Mouse (Mus musculus) ES-E14 (cell line): ENCODE results near the gene Rhebl1. TPM values are rescaled to one million over a fixed set of nuclear protein-coding genes. Genes with fewer than 3 reads are reported as not detected.

Experiments used
- DNase-seq: peaks from one replicate; pipeline ENCODE4 v3.0.0-alpha.2; 2013; ENCODE audit warnings: low read depth, low spot score
- H3K27ac ChIP-seq: 2 replicates; pipeline ENCODE4 v1.5.1; 2012; ENCODE audit warnings: low read depth, mild to moderate bottlenecking, low read length, moderate library complexity, mixed read lengths; ENCODE audit not compliant: poor library complexity, insufficient read depth, severe bottlenecking
- H3K36me3 ChIP-seq: 2 replicates; pipeline ENCODE4 v1.6.1; 2012; ENCODE audit warnings: mild to moderate bottlenecking, low read length, moderate library complexity, mixed read lengths; ENCODE audit not compliant: control insufficient read depth, poor library complexity, insufficient read depth, severe bottlenecking
- H3K4me1 ChIP-seq, 2 experiments: fragments of 150-350 bp in 1 of 2; sonication (generic) in 1 of 2; 2 replicates each; pipeline ENCODE4 v1.6.1; 2012; ENCODE audit warnings: low read length in 2 of 2, mild to moderate bottlenecking in 1 of 2, mixed read lengths in 1 of 2; ENCODE audit not compliant: control insufficient read depth in 2 of 2, insufficient read depth in 2 of 2, poor library complexity in 1 of 2
- H3K4me3 ChIP-seq, 2 experiments: fragments of 150-350 bp in 1 of 2; sonication (generic) in 1 of 2; 2 replicates each; pipeline ENCODE4 v1.5.1; 2012; ENCODE audit warnings: low read length in 2 of 2, low read depth in 1 of 2, mild to moderate bottlenecking in 1 of 2, mixed read lengths in 1 of 2; ENCODE audit not compliant: insufficient read depth in 1 of 2, poor library complexity in 1 of 2, severe bottlenecking in 1 of 2
- H3K9ac ChIP-seq: 2 replicates; pipeline ENCODE4 v1.6.1; 2012; ENCODE audit warnings: low read depth, mild to moderate bottlenecking, low read length, mixed read lengths; ENCODE audit not compliant: poor library complexity, insufficient read depth, severe bottlenecking
- H3K9me3 ChIP-seq: fragments of 150-350 bp; sonication (generic); 2 replicates; pipeline ENCODE4 v1.6.1; 2012; ENCODE audit warnings: low read depth, mild to moderate bottlenecking, low read length; ENCODE audit not compliant: control insufficient read depth, insufficient read depth
- CHD2 ChIP-seq: IDR thresholded peaks from 2 replicates; pipeline ENCODE4 v1.6.1; 2014; ENCODE audit warnings: mild to moderate bottlenecking, low read depth, low read length, inconsistent platforms
- HCFC1 ChIP-seq: IDR thresholded peaks from 2 replicates; pipeline ENCODE4 v1.6.1; 2012; ENCODE audit warnings: low read length, inconsistent platforms, borderline replicate concordance; ENCODE audit not compliant: insufficient read depth
- MAFK ChIP-seq: IDR thresholded peaks from 2 replicates; pipeline ENCODE4 v1.6.1; 2014; ENCODE audit warnings: mild to moderate bottlenecking, low read depth, low read length, inconsistent platforms; ENCODE audit not compliant: insufficient read depth
- ZC3H11A ChIP-seq: IDR thresholded peaks from 2 replicates; pipeline ENCODE4 v1.6.1; 2012; ENCODE audit warnings: low read depth, mild to moderate bottlenecking, inconsistent platforms, low read length, borderline replicate concordance
- ZNF384 ChIP-seq: IDR thresholded peaks from 2 replicates; pipeline ENCODE4 v1.6.1; 2012; ENCODE audit warnings: low read depth, low read length, inconsistent platforms
- in situ Hi-C, 2 experiments: fragments of 600-800 bp; cut with MboI; formaldehyde crosslinking; loops; one replicate each; pipeline ENCODE4 v1.15.1; 2025; ENCODE audit warnings: low sequenced_read_pairs in 2 of 2, inconsistent platforms in 1 of 2; ENCODE audit not compliant: unreplicated experiment in 2 of 2
- total RNA-seq: library from RNA; depleted of rRNA; stranded (reverse); fragments of 300-350 nt; gene quantifications from 2 replicates; pipeline ENCODE4 v1.2.3, GENCODE M21; 2012

The Rhebl1 gene
- total RNA-seq, 1 experiment: 48.2 TPM

DNA sequence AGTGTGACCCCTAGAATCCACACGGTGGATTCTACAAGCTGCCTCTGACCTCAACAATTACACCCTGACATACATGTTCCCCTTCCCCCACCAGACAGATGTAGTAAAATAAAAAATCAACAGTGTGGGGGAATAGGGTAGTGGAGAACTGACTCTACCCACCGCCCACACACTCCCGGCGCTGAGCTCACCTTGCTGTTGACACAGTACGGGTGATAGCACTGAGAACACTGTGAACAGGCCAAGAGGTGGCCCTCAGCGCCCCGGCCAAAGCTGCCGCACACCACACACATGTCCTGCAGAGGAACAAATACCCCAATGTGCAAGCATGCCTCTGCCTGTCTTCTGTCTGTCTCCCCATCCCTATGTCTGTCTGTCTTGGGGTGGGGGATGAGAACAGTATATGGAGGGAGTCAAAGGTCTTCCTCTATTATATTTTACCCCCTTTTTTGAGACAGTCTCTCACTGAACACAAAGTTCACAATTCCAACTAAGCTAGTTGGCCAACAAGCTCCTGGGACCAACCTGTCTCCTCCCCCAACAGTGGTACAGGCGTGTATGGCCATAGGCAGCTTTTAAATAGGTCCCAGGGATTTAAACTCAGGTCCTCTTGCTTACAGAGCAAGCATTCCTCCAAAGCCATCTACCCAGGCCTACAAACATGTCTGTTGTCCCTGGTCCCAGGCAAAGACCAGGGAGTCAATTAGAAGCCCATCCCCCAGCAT is 34.9 kb downstream of the Rhebl1 start:
- no peak for DNase-seq
- Histone ChIP-seq H3K9ac (no peak overlapping the region), H3K36me3 (peaks cover 95% of the 10 kb centered on the region), H3K9me3 (no peaks in the 10 kb centered on the region), H3K4me1 (no peaks in the 10 kb centered on the region), H3K27ac (no peak overlapping the region), H3K4me3 (no peak overlapping the region)
- in situ Hi-C loops: no loop called here
- TF ChIP-seq MAFK: no peak
- no peak for TF ChIP-seq ZNF384
- TF ChIP-seq HCFC1: no peak
- no peak for TF ChIP-seq ZC3H11A
- TF ChIP-seq CHD2: no peak

DNA sequence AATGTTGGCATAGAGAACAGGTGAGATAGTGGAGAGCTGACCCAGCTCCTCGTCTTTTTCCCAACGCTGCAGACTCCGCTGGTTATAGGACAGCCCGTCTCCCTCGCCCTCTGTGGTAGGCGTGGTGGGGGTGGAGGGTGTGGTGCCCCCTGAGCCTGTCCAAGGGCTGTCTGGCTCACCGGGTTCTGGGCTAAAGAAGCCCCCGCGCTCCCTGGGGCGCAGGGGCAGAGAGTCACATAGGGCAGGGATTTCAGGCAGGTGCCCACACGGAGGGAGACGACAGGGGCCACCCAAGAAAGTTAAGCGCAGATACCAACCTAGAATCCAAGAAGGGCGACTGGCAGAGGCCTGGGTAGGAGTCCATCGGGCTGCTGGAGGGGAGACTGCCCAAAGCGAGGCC is 40.1 kb downstream of the Rhebl1 start:
- in situ Hi-C loops: no loop called here
- no peaks in the 10 kb centered on the region; a peak in 1 of 4 replicates for H3K4me1 ChIP-seq

DNA sequence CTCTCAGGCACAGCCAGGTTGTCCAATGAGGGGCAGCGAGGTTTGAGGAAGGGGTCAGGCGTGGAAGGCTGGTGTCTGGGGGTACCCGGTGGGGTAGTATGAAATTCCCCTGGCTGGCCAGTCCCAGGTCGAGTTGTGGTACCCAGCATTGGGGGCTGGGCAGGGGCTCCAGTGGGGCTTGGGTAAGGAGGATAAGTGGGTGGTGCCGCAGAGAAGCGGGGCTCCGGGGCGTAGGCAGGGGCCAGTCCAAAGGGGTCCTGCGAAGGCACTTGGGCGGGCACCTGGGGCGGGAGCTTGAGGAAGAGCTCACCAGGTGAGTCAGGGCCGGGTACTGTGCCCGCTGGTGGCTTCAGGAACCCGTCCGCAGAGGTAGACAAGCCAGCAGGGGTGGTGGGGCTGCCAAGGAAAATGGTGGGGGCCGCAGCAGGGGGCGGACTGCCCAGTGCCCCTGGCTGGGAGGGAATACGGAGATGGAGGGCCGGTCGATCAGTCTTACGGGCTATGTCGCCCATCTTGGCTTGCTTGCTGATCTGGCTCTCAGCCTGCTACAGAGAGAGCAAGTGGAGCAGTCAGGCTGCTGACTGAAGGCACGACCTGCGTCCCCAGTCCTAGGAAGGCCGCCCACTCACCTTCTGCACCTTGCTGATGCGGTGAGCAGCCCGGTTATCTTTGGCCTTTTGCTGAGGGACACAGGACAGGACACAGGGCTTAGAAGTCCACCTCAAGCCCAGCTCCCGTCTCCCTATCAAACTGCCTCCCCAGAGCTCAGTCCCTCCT is 41.0 kb downstream of the Rhebl1 start:
- Histone ChIP-seq H3K27ac (no peak overlapping the region), H3K4me3 (no peak overlapping the region), H3K4me1 (no peaks in the 10 kb centered on the region; a peak in 1 of 4 replicates), H3K9me3 (no peaks in the 10 kb centered on the region), H3K36me3 (peaks cover 96% of the 10 kb centered on the region), H3K9ac (no peak overlapping the region)
- in situ Hi-C loops: no loop called here
- DNase-seq: no peak
- TF ChIP-seq ZNF384 (no peak), HCFC1 (no peak), MAFK (no peak), CHD2 (no peak), ZC3H11A (no peak)

More for the DNA sequence above, 40.1 kb downstream of the Rhebl1 start:
- Histone ChIP-seq H3K27ac (no peak overlapping the region), H3K9ac (no peak overlapping the region), H3K4me3 (no peak overlapping the region), H3K9me3 (no peaks in the 10 kb centered on the region), H3K36me3 (peaks cover 97% of the 10 kb centered on the region)
- no peak for DNase-seq
- TF ChIP-seq ZNF384 (no peak), CHD2 (no peak), ZC3H11A (no peak), HCFC1 (no peak), MAFK (no peak)

DNA sequence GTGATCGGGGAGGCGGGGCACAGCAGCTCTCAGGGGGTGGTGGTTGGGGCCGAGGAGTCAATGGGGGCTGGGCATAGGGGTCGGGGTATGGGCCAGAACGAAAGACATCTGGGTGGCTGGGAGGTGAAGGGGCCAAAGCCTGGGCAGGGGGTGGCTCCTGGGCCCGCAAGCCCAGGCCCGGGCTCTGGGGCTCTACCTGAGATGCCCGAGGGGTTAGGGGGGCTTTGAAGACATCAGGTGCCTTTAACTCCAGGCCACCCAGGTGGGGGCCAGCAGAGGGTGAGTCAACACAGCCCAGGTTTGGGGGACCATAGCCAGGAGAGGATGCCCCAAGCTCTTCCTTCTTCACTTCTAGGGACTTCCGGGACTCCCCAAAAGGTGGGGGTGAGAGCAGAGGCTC is 41.6 kb downstream of the Rhebl1 start:
- H3K36me3 ChIP-seq: peaks cover 92% of the 10 kb centered on the region
- H3K4me3 ChIP-seq: no peak overlapping the region
- DNase-seq: no peak
- no peak for TF ChIP-seq MAFK
- no peak for TF ChIP-seq ZC3H11A
- TF ChIP-seq ZNF384: no peak
- TF ChIP-seq CHD2: no peak
- no peak for TF ChIP-seq HCFC1
- H3K9ac ChIP-seq: no peak overlapping the region
- no peaks in the 10 kb centered on the region; a peak in 1 of 4 replicates for H3K4me1 ChIP-seq
- in situ Hi-C loops: no loop called here
- H3K27ac ChIP-seq: no peak overlapping the region
- no peaks in the 10 kb centered on the region for H3K9me3 ChIP-seq
